Mouse (Mus musculus) hindbrain, postnatal 0 days (tissue): ENCODE data around the gene Hdgfl3. TPM values are rescaled to one million over a fixed set of nuclear protein-coding genes. Genes with fewer than 3 reads are reported as not detected.
"Not testable (repeated sequence)": the region's sequence is repeated elsewhere in the genome, so short reads cannot be mapped to it uniquely, and the experiment has no call there.

Experiments
- ATAC-seq: fragments of 200-750 bp; cut with Nextera tagmentation; 2 replicates; pipeline ENCODE4 v1.8.0; 2017; ENCODE audit warnings: mild to moderate bottlenecking, moderate TSS enrichment, moderate library complexity
- DNase-seq: peaks from one replicate; pipeline ENCODE4 v3.0.0-alpha.2; 2015; ENCODE audit warnings: low spot score
- H3K27ac ChIP-seq: fragments of 300-500 bp; sonication (generic); 2 replicates; pipeline ENCODE4 v1.5.1; 2014; ENCODE audit warnings: mild to moderate bottlenecking
- H3K27me3 ChIP-seq: fragments of 300-500 bp; sonication (generic); 2 replicates; pipeline ENCODE4 v1.6.1; 2014; ENCODE audit warnings: low read length, mixed read lengths; ENCODE audit not compliant: insufficient read depth
- H3K36me3 ChIP-seq: fragments of 300-500 bp; sonication (generic); 2 replicates; pipeline ENCODE4 v1.6.1; 2014; ENCODE audit warnings: low read length, mixed read lengths; ENCODE audit not compliant: insufficient read depth
- H3K4me1 ChIP-seq: fragments of 300-500 bp; sonication (generic); 2 replicates; pipeline ENCODE4 v1.6.1; 2014; ENCODE audit warnings: antibody characterized with exemption, low read length, mixed read lengths; ENCODE audit not compliant: insufficient read depth
- H3K4me2 ChIP-seq: fragments of 300-500 bp; sonication (generic); 2 replicates; pipeline ENCODE4 v1.6.1; 2014; ENCODE audit warnings: low read depth, mild to moderate bottlenecking, low read length, moderate library complexity, mixed read lengths
- H3K4me3 ChIP-seq: fragments of 300-500 bp; sonication (generic); 2 replicates; pipeline ENCODE4 v1.5.1; 2014; ENCODE audit warnings: low read length
- H3K9ac ChIP-seq: fragments of 300-500 bp; sonication (generic); replicated peaks from 2 replicates; pipeline ENCODE4 v1.6.1; 2014; ENCODE audit warnings: mild to moderate bottlenecking, low read length, moderate library complexity, mixed read lengths
- H3K9me3 ChIP-seq: fragments of 300-500 bp; sonication (generic); 2 replicates; pipeline ENCODE4 v1.6.1; 2016; ENCODE audit warnings: low read length, mixed read lengths
- CTCF ChIP-seq: IDR thresholded peaks from 2 replicates; pipeline ENCODE4 v1.5.1; 2016; ENCODE audit warnings: antibody characterized with exemption, control low read depth, low read depth
- WGBS: fragments of 180-500 bp; shearing (Covaris S2); extraction: QIAGEN DNeasy Blood & Tissue Kit; methylation state at CpG from one replicate; pipeline ENCODE4 v1.1.7; 2014; 5-methylcytosine and 5-hydroxymethylcytosine counted together
- polyA plus RNA-seq: library from polyadenylated mRNA; unstranded; fragments of >200 nt; fragmentation: Nextera tagmentation; extraction: Ambion mirVana; gene quantifications from 2 replicates; pipeline ENCODE4 v1.2.1, GENCODE M21; 2015
- total RNA-seq: library from RNA; depleted of rRNA; stranded (reverse); fragments of >200 nt; gene quantifications from 2 replicates; pipeline ENCODE4 v1.2.3, GENCODE M21; 2014; rRNA removed

Hdgfl3 gene
- total and polyA plus RNA-seq, 2 experiments from 2014 or later, result 53.4 to 85.2 TPM

GRCm38 (mm10) chr7:81839746-81840145, 94.5 kb downstream of the Hdgfl3 start:
- 64% methylated on average over 6 of the region's 6 CpGs for WGBS
- DNase-seq (no peak), ATAC-seq (no peak)
- H3K4me2 ChIP-seq, result no peak overlapping the region
- H3K9me3 ChIP-seq, result no peaks in the 10 kb centered on the region
- H3K27me3 ChIP-seq, result no peaks in the 10 kb centered on the region
- H3K9ac ChIP-seq, result no peak overlapping the region
- no peaks in the 10 kb centered on the region for H3K36me3 ChIP-seq
- H3K4me3 ChIP-seq, result no peak overlapping the region
- H3K27ac ChIP-seq, result no peak overlapping the region
- no peak for TF ChIP-seq CTCF
- peaks cover 5% of the 10 kb centered on the region; the same call in 1 of the 2 replicates for H3K4me1 ChIP-seq

GRCm38 (mm10) chr7:81837771-81838170, 96.5 kb downstream of the Hdgfl3 start:
- not testable (repeated sequence) for ATAC-seq, H3K4me1 ChIP-seq, H3K9ac ChIP-seq, H3K27me3 ChIP-seq, H3K27ac ChIP-seq, H3K4me3 ChIP-seq, H3K4me2 ChIP-seq, H3K9me3 ChIP-seq, H3K36me3 ChIP-seq, DNase-seq
- WGBS, result 82% methylated on average over 5 of the region's 5 CpGs

- Histone ChIP-seq H3K9ac (no peak overlapping the region), H3K36me3 (no peaks in the 10 kb centered on the region), H3K9me3 (no peaks in the 10 kb centered on the region), H3K27me3 (no peaks in the 10 kb centered on the region), H3K4me1 (no peaks in the 10 kb centered on the region), H3K4me2 (no peak overlapping the region), H3K4me3 (no peak overlapping the region), H3K27ac (no peak overlapping the region)
- TF ChIP-seq CTCF, result no peak
- WGBS, result 90% methylated on average over 5 of the region's 5 CpGs
- no peak for DNase-seq
- no peak for ATAC-seq
Observed at GRCm38 (mm10) chr7:81835430-81835829, 98.8 kb downstream of the Hdgfl3 start.

GRCm38 (mm10) chr7:81834847-81835246, 99.4 kb downstream of the Hdgfl3 start:
- Histone ChIP-seq H3K9ac (no peak overlapping the region), H3K4me1 (no peaks in the 10 kb centered on the region), H3K4me2 (no peak overlapping the region), H3K27ac (no peak overlapping the region), H3K27me3 (no peaks in the 10 kb centered on the region), H3K36me3 (no peaks in the 10 kb centered on the region), H3K4me3 (no peak overlapping the region), H3K9me3 (no peaks in the 10 kb centered on the region)
- no peak for DNase-seq
- no peak for TF ChIP-seq CTCF
- no peak for ATAC-seq

Other genes starting within 250 kb of the Hdgfl3 start
- gene Homer2, start 226.9 kb downstream of the Hdgfl3 start, total RNA-seq, result 30.3 and 37.6 TPM in 2 replicates
- gene Homer2, start 226.9 kb downstream of the Hdgfl3 start, polyA plus RNA-seq, result 44.4 and 46.0 TPM in 2 replicates
- 45.2 and 52.0 TPM in 2 replicates for gene Ramac, start 171.5 kb downstream of the Hdgfl3 start, total RNA-seq
- gene Ramac, start 171.5 kb downstream of the Hdgfl3 start, polyA plus RNA-seq, result 165 and 170 TPM in 2 replicates
- 26.2 and 41.8 TPM in 2 replicates for gene 3110040N11Rik, start 145.0 kb downstream of the Hdgfl3 start, total RNA-seq
- gene 3110040N11Rik, start 145.0 kb downstream of the Hdgfl3 start, polyA plus RNA-seq, result 43.4 and 48.9 TPM in 2 replicates
- gene Btbd1, start 105.0 kb downstream of the Hdgfl3 start, total RNA-seq, result 93.0 and 100 TPM in 2 replicates
- 86.3 and 86.8 TPM in 2 replicates for gene Btbd1, start 105.0 kb downstream of the Hdgfl3 start, polyA plus RNA-seq
- not detected in 2 replicates for gene Gm10160, start 78.7 kb downstream of the Hdgfl3 start, total RNA-seq
- gene Gm10160, start 78.7 kb downstream of the Hdgfl3 start, polyA plus RNA-seq, result not detected in 2 replicates
- 17.3 and 25.7 TPM in 2 replicates for gene Tm6sf1, start 75.5 kb downstream of the Hdgfl3 start, total RNA-seq
- gene Tm6sf1, start 75.5 kb downstream of the Hdgfl3 start, polyA plus RNA-seq, result 12.4 and 12.7 TPM in 2 replicates
- gene Bnc1, start 57.8 kb upstream of the Hdgfl3 start, total RNA-seq, result 0.04 and 0.47 TPM in 2 replicates
- gene Bnc1, start 57.8 kb upstream of the Hdgfl3 start, polyA plus RNA-seq, result 0.04 TPM in 1 of 2 replicates, not detected in the other
- gene Sh3gl3, start 239.4 kb upstream of the Hdgfl3 start, total RNA-seq, result 35.8 and 40.5 TPM in 2 replicates
- 77.5 and 79.0 TPM in 2 replicates for gene Sh3gl3, start 239.4 kb upstream of the Hdgfl3 start, polyA plus RNA-seq